Mouse (Mus musculus) heart, embryonic 11.5 days (tissue): ENCODE results near the gene Mef2d. TPM values are rescaled to one million over a fixed set of nuclear protein-coding genes. Genes with fewer than 3 reads are reported as not detected.
"Not testable (repeated sequence)": the region's sequence is repeated elsewhere in the genome, so short reads cannot be mapped to it uniquely, and the experiment has no call there.

Experiments used
- ATAC-seq: fragments of 200-750 bp; cut with Nextera tagmentation; replicated peaks from 2 replicates; pipeline ENCODE4 v1.8.0; 2017; ENCODE audit warnings: moderate library complexity; ENCODE audit not compliant: insufficient number of reproducible peaks, low FRiP score, low TSS enrichment
- H3K27ac ChIP-seq: fragments of 300-500 bp; sonication (generic); 2 replicates; pipeline ENCODE4 v1.5.1; 2014; ENCODE audit warnings: mild to moderate bottlenecking, low read depth, low read length
- H3K27me3 ChIP-seq: fragments of 300-500 bp; sonication (generic); 2 replicates; pipeline ENCODE4 v1.6.1; 2014; ENCODE audit warnings: mild to moderate bottlenecking, low read length, mixed read lengths; ENCODE audit not compliant: control insufficient read depth, insufficient read depth
- H3K36me3 ChIP-seq: fragments of 300-500 bp; sonication (generic); 2 replicates; pipeline ENCODE4 v1.6.1; 2014; ENCODE audit warnings: mild to moderate bottlenecking, low read length, moderate library complexity, mixed read lengths; ENCODE audit not compliant: control insufficient read depth, insufficient read depth
- H3K4me1 ChIP-seq: fragments of 300-500 bp; sonication (generic); 2 replicates; pipeline ENCODE4 v1.6.1; 2014; ENCODE audit warnings: low read length; ENCODE audit not compliant: control insufficient read depth, insufficient read depth
- H3K4me2 ChIP-seq: fragments of 300-500 bp; sonication (generic); 2 replicates; pipeline ENCODE4 v1.6.1; 2014; ENCODE audit warnings: mild to moderate bottlenecking, moderate library complexity
- H3K4me3 ChIP-seq: fragments of 300-500 bp; sonication (generic); 2 replicates; pipeline ENCODE4 v1.5.1; 2014; ENCODE audit warnings: low read depth, low read length
- H3K9ac ChIP-seq: fragments of 300-500 bp; sonication (generic); 2 replicates; pipeline ENCODE4 v1.6.1; 2014; ENCODE audit warnings: mild to moderate bottlenecking, low read depth, low read length, moderate library complexity
- H3K9me3 ChIP-seq: fragments of 300-500 bp; sonication (generic); replicated peaks from 2 replicates; pipeline ENCODE4 v1.6.1; 2016; ENCODE audit warnings: low read length; ENCODE audit not compliant: control insufficient read depth
- WGBS: fragments of 180-500 bp; shearing (Covaris S2); extraction: QIAGEN DNeasy Blood & Tissue Kit; methylation state at CpG from one replicate; pipeline ENCODE4 v1.1.7; 2014; ENCODE audit not compliant: insufficient replicate concordance; 5-methylcytosine and 5-hydroxymethylcytosine counted together
- polyA plus RNA-seq: library from polyadenylated mRNA; unstranded; fragments of >200 nt; fragmentation: Nextera tagmentation; extraction: Ambion mirVana; gene quantifications from 2 replicates; pipeline ENCODE4 v1.2.1, GENCODE M21; 2014

The Mef2d gene
- polyA plus RNA-seq, 1 experiment from 2014 or later, result 39.8 TPM

GRCm38 (mm10) chr3:88177106-88177505, 34.9 kb downstream of the Mef2d start:
- Histone ChIP-seq H3K9me3 (no peaks in the 10 kb centered on the region), H3K4me3 (peak overlapping the region; percentile 61), H3K9ac (peak overlapping the region; percentile 86; the same call in 1 of the 2 replicates), H3K4me1 (peaks cover 10% of the 10 kb centered on the region), H3K4me2 (peak overlapping the region; percentile 59), H3K36me3 (no peaks in the 10 kb centered on the region; the same call in 1 of the 2 replicates), H3K27ac (peak overlapping the region; percentile 98), H3K27me3 (no peaks in the 10 kb centered on the region)
- ATAC-seq, result no peak
- WGBS, result 51% methylated on average over 5 of the region's 5 CpGs

DNA sequence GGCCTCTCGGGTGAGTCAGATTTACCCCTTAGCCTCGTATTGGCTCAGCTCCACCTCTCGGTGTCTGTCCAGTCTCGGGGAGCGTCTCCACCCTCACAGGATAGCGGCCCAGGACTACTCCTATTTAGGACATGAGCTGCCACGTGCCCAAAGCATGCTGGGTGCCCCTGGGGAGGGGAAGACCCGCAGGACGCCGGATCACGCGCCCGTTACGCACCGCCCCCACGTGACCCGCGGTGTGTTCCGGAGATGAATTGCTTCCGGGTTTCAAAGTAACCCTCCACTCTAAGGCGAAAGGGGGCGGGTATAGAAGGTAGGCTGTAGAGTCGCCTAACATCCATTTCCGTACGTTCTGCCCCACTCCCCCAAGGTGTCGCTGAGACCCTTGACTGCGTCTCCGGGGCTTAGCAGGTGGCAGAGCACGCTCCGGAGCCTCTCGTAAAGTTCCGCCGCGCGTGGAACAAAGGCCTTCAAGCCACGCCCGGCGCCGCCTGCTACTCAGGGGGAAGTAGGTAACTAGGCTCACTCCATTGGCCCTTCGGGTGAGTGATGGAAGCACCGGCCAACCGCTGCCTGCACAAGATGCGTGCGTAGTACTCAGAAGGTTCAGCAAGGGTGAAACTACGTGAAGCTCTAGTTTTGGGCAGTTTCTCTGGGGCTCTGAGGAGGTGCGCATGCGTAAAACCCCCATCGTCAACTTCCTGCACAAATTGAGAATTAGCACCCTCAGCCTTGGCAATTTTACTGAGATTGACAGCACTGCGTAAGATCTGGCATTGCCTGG, 35.6 kb downstream of the Mef2d start:
- Histone ChIP-seq H3K27me3 (no peaks in the 10 kb centered on the region), H3K36me3 (no peaks in the 10 kb centered on the region; the same call in 1 of the 2 replicates), H3K4me1 (peaks cover 7% of the 10 kb centered on the region), H3K4me3 (peak overlapping the region; percentile 61), H3K4me2 (peak overlapping the region; percentile 59), H3K9me3 (no peaks in the 10 kb centered on the region), H3K9ac (peak overlapping the region; percentile 86), H3K27ac (peak overlapping the region; percentile 98)
- WGBS, result under 1% methylated on average over 49 of the region's 49 CpGs
- peak; percentile 97 for ATAC-seq

GRCm38 (mm10) chr3:88178346-88178733, 36.2 kb downstream of the Mef2d start:
- peak overlapping the region; percentile 98; the same call in 1 of the 2 replicates for H3K27ac ChIP-seq
- not testable (repeated sequence) for H3K9me3 ChIP-seq, H3K36me3 ChIP-seq, H3K4me1 ChIP-seq, ATAC-seq, H3K27me3 ChIP-seq
- peak overlapping the region; percentile 52; the same call in 1 of the 2 replicates for H3K9ac ChIP-seq
- WGBS, result 35% methylated on average over 11 of the region's 11 CpGs
- H3K4me2 ChIP-seq, result peak overlapping the region; percentile 59
- H3K4me3 ChIP-seq, result peak overlapping the region; percentile 61

DNA sequence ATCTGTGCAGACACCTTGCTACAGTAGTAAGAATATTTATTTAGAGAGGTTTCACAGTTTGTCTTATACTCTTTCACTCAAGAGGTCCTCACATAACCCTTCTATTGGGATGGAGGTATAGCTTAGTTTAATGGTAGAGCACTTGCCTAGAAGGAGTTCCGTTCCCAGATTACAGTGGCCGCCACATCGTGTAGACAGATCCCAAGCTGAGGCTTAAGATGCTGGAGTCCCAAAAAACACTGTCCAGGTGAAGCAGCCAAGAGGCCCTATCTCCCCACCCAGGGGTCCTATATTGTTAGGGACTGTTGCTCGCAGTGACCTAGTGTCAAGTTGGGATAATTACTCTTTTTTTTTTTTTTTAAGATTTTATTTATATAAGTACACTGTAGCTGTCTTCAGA, 36.8 kb downstream of the Mef2d start:
- Histone ChIP-seq H3K4me1 (peaks cover 6% of the 10 kb centered on the region), H3K27ac (no peak overlapping the region), H3K9me3 (no peaks in the 10 kb centered on the region), H3K4me2 (no peak overlapping the region), H3K4me3 (no peak overlapping the region), H3K36me3 (no peaks in the 10 kb centered on the region; the same call in 1 of the 2 replicates), H3K27me3 (peaks cover 4% of the 10 kb centered on the region; the same call in 1 of the 2 replicates), H3K9ac (no peak overlapping the region)
- ATAC-seq, result no peak
- 84% methylated on average over 4 of the region's 4 CpGs for WGBS

- Histone ChIP-seq H3K4me3 (no peak overlapping the region), H3K36me3 (no peaks in the 10 kb centered on the region), H3K27me3 (peaks cover 6% of the 10 kb centered on the region; the same call in 1 of the 2 replicates), H3K4me2 (no peak overlapping the region), H3K9me3 (no peaks in the 10 kb centered on the region), H3K9ac (no peak overlapping the region), H3K27ac (no peak overlapping the region), H3K4me1 (peaks cover 6% of the 10 kb centered on the region)
- ATAC-seq, result no peak
- WGBS, result 58% methylated on average over 4 of the region's 4 CpGs
These were observed 39.2 kb downstream of the Mef2d start for GRCm38 (mm10) chr3:88181374-88181773.

DNA sequence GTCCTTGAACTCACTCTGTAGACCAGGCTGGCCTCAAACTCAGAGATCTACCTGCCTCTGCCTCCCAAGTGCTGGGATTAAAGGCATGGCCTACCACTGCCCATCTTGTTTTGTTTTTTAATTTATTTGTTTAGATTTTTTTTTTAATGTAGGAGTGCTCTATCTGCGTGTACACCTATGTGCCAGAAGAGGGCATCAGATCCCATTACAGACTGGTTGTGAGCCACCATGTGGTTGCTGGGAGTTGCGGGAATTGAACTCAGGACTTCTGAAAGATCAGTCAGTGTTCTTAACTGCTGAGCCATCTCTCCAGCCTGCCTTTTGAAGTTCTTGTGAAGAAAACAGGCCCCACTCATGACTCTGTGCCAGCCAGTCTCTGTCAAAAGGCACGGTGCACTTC, 44.3 kb downstream of the Mef2d start:
- H3K4me3 ChIP-seq, result no peak overlapping the region
- 68% methylated on average over 3 of the region's 3 CpGs for WGBS
- H3K36me3 ChIP-seq, result no peaks in the 10 kb centered on the region
- H3K9me3 ChIP-seq, result no peaks in the 10 kb centered on the region
- H3K9ac ChIP-seq, result no peak overlapping the region
- H3K27ac ChIP-seq, result no peak overlapping the region
- peaks cover 9% of the 10 kb centered on the region; the same call in 1 of the 2 replicates for H3K27me3 ChIP-seq
- no peaks in the 10 kb centered on the region for H3K4me1 ChIP-seq
- H3K4me2 ChIP-seq, result no peak overlapping the region
- no peak for ATAC-seq

GRCm38 (mm10) chr3:88191146-88191545, 49.0 kb downstream of the Mef2d start:
- 21% methylated on average over 3 of the region's 3 CpGs for WGBS
- Histone ChIP-seq H3K4me2 (no peak overlapping the region), H3K36me3 (no peaks in the 10 kb centered on the region), H3K4me3 (no peak overlapping the region), H3K4me1 (no peaks in the 10 kb centered on the region), H3K27me3 (peaks cover 36% of the 10 kb centered on the region), H3K9ac (no peak overlapping the region), H3K9me3 (0 out of 2 replicates have a peak, but pooled peaks cover 3% of the 10 kb centered on the region), H3K27ac (no peak overlapping the region)
- no peak for ATAC-seq

DNA sequence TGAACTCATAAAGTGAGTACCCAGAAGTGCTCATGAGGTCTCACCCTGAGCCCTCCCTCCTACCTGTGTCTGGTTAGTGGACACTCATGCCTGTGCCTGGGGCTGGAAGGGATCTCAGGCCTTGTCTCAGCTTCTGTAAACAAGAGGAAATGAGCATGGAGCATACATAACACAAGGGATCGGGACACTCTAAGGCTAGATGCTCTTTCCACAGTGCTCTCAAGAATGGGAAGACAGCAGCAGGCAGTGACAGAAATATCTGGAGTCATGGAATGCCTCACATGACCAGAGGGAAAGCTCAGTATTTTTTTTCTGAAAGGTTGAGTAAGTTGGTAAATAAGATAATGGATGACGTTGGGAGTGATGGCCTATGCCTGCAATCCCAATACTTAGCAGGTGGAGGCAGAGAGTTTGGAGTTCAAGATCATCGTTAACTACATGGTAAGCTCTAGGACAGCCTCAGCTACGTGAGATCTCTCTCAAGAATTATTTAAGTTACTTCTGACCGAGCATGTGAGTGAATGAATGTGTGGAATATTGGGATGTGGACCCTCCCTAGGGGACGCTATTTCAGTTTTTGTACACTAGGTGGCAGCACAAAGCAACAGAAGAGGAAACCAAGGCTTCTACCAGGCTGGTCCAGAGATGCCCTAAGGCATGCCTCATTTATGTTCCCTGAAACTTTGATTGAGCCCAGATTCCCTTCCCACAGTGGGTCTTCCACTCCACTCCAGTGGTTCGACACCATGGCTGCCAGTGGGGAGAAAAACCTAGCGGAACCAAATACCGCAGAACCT, 49.8 kb downstream of the Mef2d start:
- H3K36me3 ChIP-seq, result no peaks in the 10 kb centered on the region
- H3K27me3 ChIP-seq, result peaks cover 44% of the 10 kb centered on the region
- 30% methylated on average over 9 of the region's 9 CpGs for WGBS

More for the DNA sequence above, 49.8 kb downstream of the Mef2d start:
- no peak overlapping the region for H3K4me3 ChIP-seq
- no peak for ATAC-seq
- 0 out of 2 replicates have a peak, but pooled peaks cover 3% of the 10 kb centered on the region for H3K9me3 ChIP-seq
- no peaks in the 10 kb centered on the region for H3K4me1 ChIP-seq
- no peak overlapping the region for H3K27ac ChIP-seq
- H3K4me2 ChIP-seq, result no peak overlapping the region
- no peak overlapping the region for H3K9ac ChIP-seq
